Mouse (Mus musculus) neutrophil, adult 65 days (primary cell): ENCODE results near the gene Tlk2. TPM values are rescaled to one million over a fixed set of nuclear protein-coding genes. Genes with fewer than 3 reads are reported as not detected.

Experiments
- total RNA-seq: library from RNA; stranded (reverse); gene quantifications from 2 replicates; pipeline ENCODE4 v1.2.4, GENCODE M21; 2023

Gene Tlk2
- 40.9 and 46.6 TPM in 2 replicates for total RNA-seq

GRCm38 (mm10) chr11:105178516-105178915 is at the start of gene Tlk2:
Tlk2 (plus strand) TSS chr11:105178807.

GRCm38 (mm10) chr11:105146593-105146992 is 32.0 kb upstream of the Tlk2 start, which contains the start of gene Gm10842:
Gm10842 (plus strand) TSS chr11:105146893.

GRCm38 (mm10) chr11:105292124-105293071 is 113.8 kb downstream of the Tlk2 start, which contains the start of gene Mrc2:
Mrc2 (plus strand) TSS chr11:105292643.

Other genes starting within 250 kb of the Tlk2 start
- gene Efcab3, start 115.2 kb upstream of the Tlk2 start, total RNA-seq, result not detected in 2 replicates
- 7.5 and 12.1 TPM in 2 replicates for gene Mettl2, start 52.4 kb upstream of the Tlk2 start, total RNA-seq
- not detected in 2 replicates for gene Gm10842, start 31.9 kb upstream of the Tlk2 start, total RNA-seq
- 0.54 and 0.91 TPM in 2 replicates for gene Mrc2, start 113.8 kb downstream of the Tlk2 start, total RNA-seq